Mouse (Mus musculus): ENCODE measurements around the gene Ptbp1.

Ptbp1 gene

GRCm38 (mm10) chr10:79832786-79833181 lies 21.4 kb upstream of the Ptbp1 start:
- DNase-seq (ENCODE audit: low read depth in 2 of 2, low spot score in 2 of 2): no peak

GRCm38 (mm10) chr10:79834769-79835398 lies 19.3 kb upstream of the Ptbp1 start:
- DNase-seq (ENCODE audit: low read depth in 2 of 2, low spot score in 2 of 2): peak; percentile 65 to 76

GRCm38 (mm10) chr10:79836918-79837317 lies 17.3 kb upstream of the Ptbp1 start:
- DNase-seq (ENCODE audit: low read depth in 2 of 2, low spot score in 2 of 2): no peak

- no peak for DNase-seq (ENCODE audit: low read depth in 2 of 2, low spot score in 2 of 2)
Measured at GRCm38 (mm10) chr10:79838151-79838550, 16.1 kb upstream of the Ptbp1 start.

- DNase-seq (ENCODE audit: low read depth in 2 of 2, low spot score in 2 of 2): no peak
Measured at GRCm38 (mm10) chr10:79840091-79840490, 14.1 kb upstream of the Ptbp1 start.

- no peak for DNase-seq (ENCODE audit: low read depth in 2 of 2, low spot score in 2 of 2)
Measured at GRCm38 (mm10) chr10:79840644-79841551, 13.3 kb upstream of the Ptbp1 start.

GRCm38 (mm10) chr10:79842322-79842721 lies 11.9 kb upstream of the Ptbp1 start:
- DNase-seq (ENCODE audit: low read depth in 2 of 2, low spot score in 2 of 2): no peak

GRCm38 (mm10) chr10:79843476-79843875 lies 10.8 kb upstream of the Ptbp1 start:
- DNase-seq (ENCODE audit: low read depth in 2 of 2, low spot score in 2 of 2): no peak

- DNase-seq (ENCODE audit: low read depth in 2 of 2, low spot score in 2 of 2): no peak
Measured at GRCm38 (mm10) chr10:79846553-79846952, 7.7 kb upstream of the Ptbp1 start.

- no peak for DNase-seq (ENCODE audit: low read depth in 2 of 2, low spot score in 2 of 2)
Measured at GRCm38 (mm10) chr10:79849941-79850628, 4.1 kb upstream of the Ptbp1 start.

GRCm38 (mm10) chr10:79851653-79852052 lies 2.6 kb upstream of the Ptbp1 start:
- no peak for DNase-seq (ENCODE audit: low read depth in 2 of 2, low spot score in 2 of 2)

GRCm38 (mm10) chr10:79852107-79852789 lies 2.0 kb upstream of the Ptbp1 start:
- DNase-seq (ENCODE audit: low read depth in 2 of 2, low spot score in 2 of 2): no peak

GRCm38 (mm10) chr10:79852827-79853226 lies 1.4 kb upstream of the Ptbp1 start:
- DNase-seq (ENCODE audit: low read depth in 2 of 2, low spot score in 2 of 2): no peak

- no peak for DNase-seq (ENCODE audit: low read depth in 2 of 2, low spot score in 2 of 2)
Measured at GRCm38 (mm10) chr10:79853392-79853791, 835 bp upstream of the Ptbp1 start.

- DNase-seq (ENCODE audit: low read depth in 2 of 2, low spot score in 2 of 2): peak; percentile 69 to 77
Measured at GRCm38 (mm10) chr10:79854801-79855541, 744 bp downstream of the Ptbp1 start.

GRCm38 (mm10) chr10:79855558-79856184 lies 1.4 kb downstream of the Ptbp1 start:
- DNase-seq (ENCODE audit: low read depth in 2 of 2, low spot score in 2 of 2): peak in 1 of 2 experiments; percentile 35

GRCm38 (mm10) chr10:79856280-79856679 lies 2.1 kb downstream of the Ptbp1 start:
- no peak for DNase-seq (ENCODE audit: low read depth in 2 of 2, low spot score in 2 of 2)

- no peak for DNase-seq (ENCODE audit: low read depth in 2 of 2, low spot score in 2 of 2)
Measured at GRCm38 (mm10) chr10:79856704-79857451, 2.7 kb downstream of the Ptbp1 start.

GRCm38 (mm10) chr10:79857452-79857811 lies 3.2 kb downstream of the Ptbp1 start:
- peak; percentile 39 to 44 for DNase-seq (ENCODE audit: low read depth in 2 of 2, low spot score in 2 of 2)

All from CD8-positive naive resting alpha-beta T cell, adult 2 months (primary cell).